Comparison of ENCODE assay signal across 17 mouse cellular contexts in genomic region chr10:116750062-116750461, GRCm38 (mm10).
A peak's percentile ranks its signal among the peaks of the same experiment; 100 is the strongest.
DNase-seq lines count a peak whose midpoint lies in the region; ATAC-seq and TF ChIP-seq lines count a peak whose summit lies in the region.
"Had no signal": no experiment of that assay in that cellular context is flagged by ENCODE, and none has a peak within 500 bp of the region (broad histone marks: within the 10 kb centered on the region; RNA-seq: fewer than 3 reads in every experiment).

No protein-coding gene starts in this region.

- peaks cover 5% of the 10 kb centered on the region; the same call in 1 of the 2 replicates for H3K4me1 ChIP-seq in heart, adult 2 months (ENCODE audit: control insufficient read depth, insufficient read depth, low read length)
- H3K4me1 ChIP-seq in heart, embryonic 12.5 days (replicated peaks): peaks cover 27% of the 10 kb centered on the region
- peaks cover 9% of the 10 kb centered on the region for H3K4me1 ChIP-seq in brown adipose tissue, adult 24 weeks (ENCODE audit: control insufficient read depth, insufficient read depth, insufficient read length, low read length)
- peaks cover 16% of the 10 kb centered on the region for H3K4me1 ChIP-seq in limb, embryonic 13.5 days
- no peaks in the 10 kb centered on the region for H3K4me1 ChIP-seq in hindbrain, embryonic 11.5 days (replicated peaks; ENCODE audit: control insufficient read depth, insufficient read depth, low read length)
- H3K4me1 ChIP-seq: hindbrain, embryonic 13.5 days; megakaryocyte, embryonic 14.5 days had no signal

- H3K4me3 ChIP-seq in heart, adult 2 months: no peak overlapping the region
- no peak overlapping the region for H3K4me3 ChIP-seq in heart, embryonic 12.5 days
- H3K4me3 ChIP-seq in brown adipose tissue, adult 24 weeks (ENCODE audit: insufficient read depth, low read depth, low read length): no peak overlapping the region
- H3K4me3 ChIP-seq in limb, embryonic 13.5 days: no peak overlapping the region
- H3K4me3 ChIP-seq in hindbrain, embryonic 11.5 days (ENCODE audit: low read depth, low read length): no peak overlapping the region
- H3K4me3 ChIP-seq: hindbrain, embryonic 13.5 days; megakaryocyte, embryonic 14.5 days had no signal

- peaks cover 6% of the 10 kb centered on the region; the same call in 1 of the 2 replicates for H3K9me3 ChIP-seq in heart, embryonic 12.5 days (replicated peaks)
- 0 out of 2 replicates have a peak, but pooled peaks cover 6% of the 10 kb centered on the region for H3K9me3 ChIP-seq in limb, embryonic 13.5 days
- H3K9me3 ChIP-seq in hindbrain, embryonic 11.5 days (ENCODE audit: control insufficient read depth, low read length): no peaks in the 10 kb centered on the region
- H3K9me3 ChIP-seq: hindbrain, embryonic 13.5 days had no signal

- TF ChIP-seq EP300 in heart, adult 2 months (IDR thresholded peaks at IDR 0.05; ENCODE audit: insufficient read depth, low read depth, low read length): peak; percentile 89

- no peak for ATAC-seq in heart, embryonic 12.5 days (ENCODE audit: insufficient number of reproducible peaks, low FRiP score)
- ATAC-seq in limb, embryonic 13.5 days (ENCODE audit: low FRiP score, low read depth): no peak
- ATAC-seq in hindbrain, embryonic 11.5 days (ENCODE audit: low FRiP score): no peak
- ATAC-seq: forebrain, embryonic 14.5 days; liver, postnatal 0 days had no signal

- WGBS in heart, adult 2 months: 33% methylated on average over 6 of the region's 6 CpGs
- WGBS in heart, embryonic 12.5 days: 56% methylated on average over 6 of the region's 6 CpGs
- WGBS in limb, embryonic 13.5 days: 67% methylated on average over 6 of the region's 6 CpGs
- 75% methylated on average over 6 of the region's 6 CpGs for WGBS in hindbrain, embryonic 11.5 days

- peak overlapping the region; percentile 74 for H3K27ac ChIP-seq in heart, adult 2 months
- H3K27ac ChIP-seq in heart, embryonic 12.5 days (ENCODE audit: poor library complexity, severe bottlenecking): no peak overlapping the region
- peak overlapping the region; percentile 100 for H3K27ac ChIP-seq in brown adipose tissue, adult 24 weeks (replicated peaks; ENCODE audit: low read depth, low read length)
- H3K27ac ChIP-seq in limb, embryonic 13.5 days: peak overlapping the region; percentile 39; the same call in 1 of the 2 replicates
- no peak overlapping the region for H3K27ac ChIP-seq in hindbrain, embryonic 11.5 days (ENCODE audit: low read depth, low read length)
- H3K27ac ChIP-seq: hindbrain, embryonic 13.5 days had no signal

- no peaks in the 10 kb centered on the region for H3K36me3 ChIP-seq in heart, adult 2 months (ENCODE audit: control insufficient read depth, insufficient read depth, low read length)
- H3K36me3 ChIP-seq in heart, embryonic 12.5 days: no peaks in the 10 kb centered on the region
- H3K36me3 ChIP-seq in limb, embryonic 13.5 days: no peaks in the 10 kb centered on the region
- H3K36me3 ChIP-seq in hindbrain, embryonic 11.5 days (ENCODE audit: control insufficient read depth, insufficient read depth, low read length): no peaks in the 10 kb centered on the region
- H3K36me3 ChIP-seq: hindbrain, embryonic 13.5 days had no signal

- no peaks in the 10 kb centered on the region for H3K27me3 ChIP-seq in heart, adult 2 months (ENCODE audit: control insufficient read depth, insufficient read depth, low read length)
- H3K27me3 ChIP-seq in heart, embryonic 12.5 days (replicated peaks): no peaks in the 10 kb centered on the region
- H3K27me3 ChIP-seq in limb, embryonic 13.5 days: no peaks in the 10 kb centered on the region
- H3K27me3 ChIP-seq in hindbrain, embryonic 11.5 days (ENCODE audit: control insufficient read depth, insufficient read depth, low read length): no peaks in the 10 kb centered on the region
- H3K27me3 ChIP-seq: hindbrain, embryonic 13.5 days; megakaryocyte, embryonic 14.5 days had no signal

- no peaks in the 10 kb centered on the region for H3K79me2 ChIP-seq in heart, adult 2 months (replicated peaks; ENCODE audit: control insufficient read depth, insufficient read depth, low read length)

- H3K9ac ChIP-seq in heart, adult 2 months (ENCODE audit: low read depth, low read length): no peak overlapping the region
- H3K9ac ChIP-seq in heart, embryonic 12.5 days: no peak overlapping the region
- H3K9ac ChIP-seq in limb, embryonic 13.5 days: no peak overlapping the region
- H3K9ac ChIP-seq in hindbrain, embryonic 11.5 days (ENCODE audit: low read depth, low read length): no peak overlapping the region
- H3K9ac ChIP-seq: hindbrain, embryonic 13.5 days; liver, postnatal 0 days had no signal

- intact Hi-C loops in heart, adult 2 months (cut with DNase I): loop anchor here (1.0 kb wide), 2 partner anchors 21 to 37 kb away; no protein-coding TSS in a partner anchor

- TF ChIP-seq CTCF in heart, adult 2 months (IDR thresholded peaks at IDR 0.05): no peak

- peak; percentile 36 to 40 for DNase-seq in heart, adult 2 months
- DNase-seq in heart, adult 9 months (ENCODE audit: low spot score in 2 of 2): peak; percentile 41 to 75
- DNase-seq in hindbrain, embryonic 11.5 days (ENCODE audit: low spot score): no peak
- no peak for DNase-seq in natural killer cell, adult 2 months (ENCODE audit: low spot score in 2 of 2)
- DNase-seq: adrenal gland, adult 2 months; cerebellum, adult 8-10 months; liver, postnatal 0 days; midbrain, embryonic 14.5 days; spleen, adult 18-20 months; thymus, adult 18-20 months; thymus, postnatal 4 days had no signal

- TF ChIP-seq POLR2A in heart, adult 2 months (IDR thresholded peaks at IDR 0.05; ENCODE audit: insufficient read depth, low read depth, low read length): no peak

- H3K4me2 ChIP-seq in heart, embryonic 12.5 days: no peak overlapping the region
- no peak overlapping the region for H3K4me2 ChIP-seq in limb, embryonic 13.5 days (replicated peaks)
- no peak overlapping the region for H3K4me2 ChIP-seq in hindbrain, embryonic 11.5 days (replicated peaks; ENCODE audit: low read depth, low read length)
- H3K4me2 ChIP-seq: hindbrain, embryonic 13.5 days had no signal

Comparison
In these comparisons a context has a peak if more than half of its experiments do, and no peak if none do; other contexts are left out.
1. H3K27ac ChIP-seq: peak in heart, adult 2 months (single experiment), brown adipose tissue, adult 24 weeks (single experiment) and limb, embryonic 13.5 days (single experiment); none in heart, embryonic 12.5 days (single experiment) and hindbrain, embryonic 11.5 days (single experiment).
2. DNase-seq: peak in heart, adult 2 months (2 of 2) and heart, adult 9 months (2 of 2); none in hindbrain, embryonic 11.5 days (single experiment) and natural killer cell, adult 2 months (0 of 2).